Mouse (Mus musculus): ENCODE results near the gene Hes3.

Gene Hes3

DNA sequence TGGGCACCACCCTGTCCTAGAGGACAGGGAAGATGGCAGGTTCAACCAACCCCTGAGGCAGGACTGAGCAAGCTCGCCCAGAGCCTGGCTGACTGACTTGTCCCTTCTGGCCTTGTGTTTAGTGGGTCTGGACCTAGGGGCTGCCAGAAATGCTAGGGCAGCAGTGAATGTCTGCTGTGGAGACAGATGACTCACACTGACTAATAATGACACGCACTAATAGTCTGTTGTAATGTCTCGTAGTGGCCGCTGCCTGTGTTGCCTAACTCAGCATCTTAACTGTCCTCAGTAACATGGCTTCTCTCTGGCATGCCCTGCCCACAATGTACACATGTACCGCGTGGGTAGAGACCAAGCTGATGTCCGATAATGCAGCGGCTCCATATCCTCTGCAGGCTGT lies 31.0 kb downstream of the Hes3 start:
- no peak for DNase-seq (ENCODE audit: low spot score in 2 of 2)

DNA sequence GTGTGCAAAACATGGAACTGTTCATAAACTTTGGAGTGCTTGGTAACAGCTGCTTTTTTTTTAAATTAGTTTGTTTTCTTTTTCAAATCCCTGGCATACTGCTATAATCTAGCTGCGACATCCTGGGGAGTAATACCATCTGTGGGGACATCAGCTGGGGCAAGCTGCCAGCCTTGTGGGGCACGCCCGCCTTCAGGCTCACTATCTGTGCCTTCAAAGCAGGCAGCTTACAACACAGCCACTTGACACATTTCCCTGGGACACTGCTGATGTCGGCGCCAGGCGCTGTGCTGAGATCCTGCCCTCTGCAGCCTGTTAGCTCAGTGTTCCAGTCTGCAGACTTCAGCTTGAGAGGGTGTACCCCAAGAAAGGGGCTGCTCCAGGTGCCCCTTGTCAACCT lies 34.4 kb downstream of the Hes3 start:
- peak; percentile 70 to 76 for DNase-seq (ENCODE audit: low spot score in 2 of 2)

DNA sequence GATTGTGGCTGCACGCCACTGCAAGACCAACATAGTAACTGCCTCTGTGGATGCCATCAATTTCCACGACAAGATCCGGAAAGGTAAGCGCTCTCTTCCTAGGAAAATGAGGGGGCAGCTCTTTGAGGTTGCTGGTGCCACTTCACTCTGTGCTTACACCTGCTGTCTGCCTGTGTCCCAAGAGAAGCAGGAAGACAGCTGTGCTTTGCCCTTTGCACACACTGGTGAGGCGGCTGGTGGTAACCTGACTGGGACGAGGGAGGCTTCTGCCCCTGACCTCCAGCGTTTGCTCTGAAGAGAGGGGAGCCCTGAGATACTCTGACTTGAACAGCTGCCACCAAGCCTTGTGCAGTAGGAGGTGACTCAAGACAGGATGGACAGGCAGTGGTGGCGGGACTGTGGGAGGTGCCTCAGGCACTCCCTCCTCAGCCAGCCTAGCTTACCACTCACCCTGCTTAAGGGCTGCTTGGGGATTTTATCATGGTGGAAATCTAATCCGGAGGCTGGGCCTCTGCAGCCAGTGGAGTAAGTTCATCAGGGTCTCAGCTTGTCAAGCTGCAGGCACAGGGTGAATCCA lies 38.2 kb downstream of the Hes3 start:
- no peak for DNase-seq (ENCODE audit: low spot score in 2 of 2)

DNA sequence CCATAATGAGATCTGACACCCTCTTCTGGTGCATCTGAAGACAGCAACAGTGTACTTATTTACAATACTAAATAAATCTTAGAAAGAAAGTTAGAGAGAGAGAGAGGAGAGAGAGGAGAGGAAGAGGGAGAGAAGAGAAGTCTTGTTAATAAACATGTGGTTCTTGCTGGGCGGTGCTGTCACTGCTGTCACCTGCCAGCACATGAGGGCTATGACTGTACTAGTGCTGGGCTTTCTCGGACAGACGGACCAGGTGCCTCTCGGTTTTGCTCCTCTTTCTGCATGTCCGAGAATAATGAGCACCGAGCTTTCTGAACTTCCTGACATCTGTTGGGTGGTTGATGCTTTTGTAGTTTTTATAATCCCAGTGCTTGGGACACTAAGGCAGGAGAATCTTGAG lies 40.8 kb downstream of the Hes3 start:
- DNase-seq (ENCODE audit: low spot score in 2 of 2): no peak

DNA sequence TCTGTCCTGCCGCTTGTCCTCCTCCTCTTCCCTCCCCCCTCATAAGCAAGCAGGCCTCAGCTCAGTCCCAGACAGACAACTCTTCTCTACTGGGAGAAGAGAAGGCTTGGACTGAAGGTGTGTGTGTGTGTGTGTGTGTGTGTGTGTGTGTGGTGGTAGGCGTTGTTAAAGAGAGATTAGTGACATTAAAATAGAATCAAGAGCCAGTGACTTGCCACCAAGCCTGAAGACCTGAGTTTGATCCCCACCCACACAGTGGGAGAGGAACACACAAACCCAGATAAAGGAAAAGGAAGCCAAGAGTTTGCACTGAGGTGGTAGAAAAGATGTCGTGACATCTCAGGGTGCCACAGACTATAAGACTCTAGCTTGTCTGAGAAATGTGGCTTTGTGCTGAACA lies 44.3 kb downstream of the Hes3 start:
- DNase-seq (ENCODE audit: low spot score in 2 of 2): no peak

DNA sequence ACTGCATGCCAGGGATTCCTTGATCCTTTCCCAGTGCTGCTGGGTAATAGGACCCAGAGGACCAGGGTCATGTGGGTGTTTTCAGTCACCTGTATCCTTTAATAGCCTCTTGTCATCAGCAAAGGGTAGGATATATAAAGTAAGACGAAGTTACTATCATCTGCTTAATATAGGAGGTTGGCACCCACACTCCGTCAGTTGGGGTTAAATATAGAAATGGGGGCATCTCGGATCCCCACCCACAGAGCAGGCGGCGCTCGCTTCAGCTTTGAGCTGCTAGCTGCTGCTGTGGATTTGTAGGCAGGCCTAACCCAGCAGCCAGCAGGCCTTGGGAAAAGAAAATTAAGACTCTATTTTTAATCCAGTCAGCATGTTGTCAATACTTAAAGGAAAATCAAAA lies 45.5 kb downstream of the Hes3 start:
- peak; percentile 74 to 82 for DNase-seq (ENCODE audit: low spot score in 2 of 2)

DNA sequence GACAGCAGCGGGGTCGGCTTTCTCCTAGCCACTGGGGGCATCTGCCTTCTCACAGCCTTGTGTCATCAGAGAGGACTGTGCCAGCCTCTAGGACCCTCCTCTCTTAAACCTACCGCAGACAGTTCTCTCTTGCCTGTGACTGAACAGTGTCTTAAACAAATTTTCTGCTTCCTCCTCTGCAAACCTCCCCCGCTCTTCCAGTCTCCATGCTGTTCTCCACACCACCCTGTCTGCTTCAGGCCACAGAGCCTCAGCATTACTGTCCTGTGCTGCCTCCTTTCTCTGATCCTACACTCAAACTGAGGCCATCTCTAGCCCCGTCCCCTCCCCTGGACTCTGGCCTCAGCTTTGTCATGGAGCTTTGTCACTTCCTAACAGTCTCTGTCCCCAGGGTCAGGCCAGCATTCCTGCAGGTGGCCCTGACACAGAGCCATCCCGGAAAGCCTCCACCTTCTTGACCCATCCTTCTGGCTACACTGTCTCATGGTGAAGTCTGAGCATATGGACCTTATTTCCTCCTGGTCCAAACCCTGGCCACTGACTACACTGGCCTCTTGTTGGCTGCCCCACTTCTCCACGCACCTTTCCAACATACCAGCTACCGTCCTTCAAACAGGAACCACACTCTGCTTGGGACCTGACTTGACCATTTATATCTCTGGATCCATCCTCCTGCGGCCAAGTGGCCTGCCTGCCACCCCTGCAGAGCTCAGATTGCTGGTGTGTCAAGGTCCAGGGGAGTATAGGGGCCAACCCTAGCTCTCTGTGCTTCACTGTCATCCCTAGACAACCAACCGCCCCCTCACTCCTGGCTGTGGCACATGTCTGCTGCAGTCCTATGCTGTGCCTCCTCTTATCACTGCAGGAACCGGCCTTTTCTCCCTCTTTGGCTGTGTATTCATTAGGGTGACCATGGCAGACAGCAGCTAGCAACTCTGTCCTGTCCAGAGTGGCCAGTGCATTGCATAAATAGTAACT lies 46.6 kb downstream of the Hes3 start:
- no peak for DNase-seq (ENCODE audit: low spot score in 2 of 2)

DNA sequence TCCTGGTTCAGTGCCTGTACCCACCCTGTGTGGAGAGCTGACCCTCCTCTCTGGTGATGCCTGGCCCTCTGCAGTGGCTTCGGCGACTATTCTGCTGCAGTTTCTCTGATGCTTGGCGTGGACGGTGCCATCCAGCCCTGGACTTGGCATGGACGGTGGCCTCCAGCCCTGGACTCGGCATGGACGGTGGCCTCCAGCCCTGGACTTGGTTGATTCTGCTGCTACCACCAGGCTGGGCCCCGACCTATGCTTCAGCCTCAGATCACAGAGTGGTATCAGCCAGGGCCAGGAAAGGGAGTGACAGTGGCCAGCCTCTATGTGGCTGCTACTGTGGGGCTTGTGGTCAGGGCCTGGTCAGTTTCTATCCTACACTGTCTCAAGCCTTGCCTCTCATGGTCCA lies 47.5 kb downstream of the Hes3 start:
- DNase-seq (ENCODE audit: low spot score in 2 of 2): no peak

DNA sequence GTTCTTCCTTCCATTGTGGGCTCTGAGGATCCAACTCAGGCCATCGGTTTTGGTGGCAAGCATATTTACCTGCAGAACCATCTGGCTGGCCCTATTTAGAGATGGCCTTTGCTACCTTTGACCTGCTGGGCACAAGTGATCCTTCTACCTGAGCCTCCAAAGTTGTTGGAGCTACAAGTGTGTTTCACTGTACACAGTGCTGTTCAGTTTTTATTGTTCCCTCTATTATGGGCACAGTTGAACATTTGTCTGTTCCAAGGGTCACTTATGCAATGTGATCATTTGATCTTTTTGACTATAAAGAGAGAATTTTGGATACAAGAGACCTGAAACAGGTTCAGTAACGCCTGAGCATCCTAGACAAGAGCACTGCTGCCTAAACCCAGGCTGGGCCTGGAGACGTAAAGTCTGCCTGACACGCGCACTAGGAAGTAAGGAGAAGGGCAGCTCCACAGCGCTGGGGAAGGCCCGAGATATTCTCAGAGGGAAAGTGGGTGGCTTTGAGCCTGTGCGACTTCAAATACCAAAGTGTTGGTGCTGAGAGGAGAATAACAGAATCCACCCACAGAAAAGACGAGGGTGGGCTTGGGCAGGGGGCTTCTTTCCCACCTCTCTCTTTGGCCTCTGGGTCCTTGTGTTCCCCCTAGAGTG lies 48.1 kb downstream of the Hes3 start:
- DNase-seq (ENCODE audit: low spot score in 2 of 2): no peak

DNA sequence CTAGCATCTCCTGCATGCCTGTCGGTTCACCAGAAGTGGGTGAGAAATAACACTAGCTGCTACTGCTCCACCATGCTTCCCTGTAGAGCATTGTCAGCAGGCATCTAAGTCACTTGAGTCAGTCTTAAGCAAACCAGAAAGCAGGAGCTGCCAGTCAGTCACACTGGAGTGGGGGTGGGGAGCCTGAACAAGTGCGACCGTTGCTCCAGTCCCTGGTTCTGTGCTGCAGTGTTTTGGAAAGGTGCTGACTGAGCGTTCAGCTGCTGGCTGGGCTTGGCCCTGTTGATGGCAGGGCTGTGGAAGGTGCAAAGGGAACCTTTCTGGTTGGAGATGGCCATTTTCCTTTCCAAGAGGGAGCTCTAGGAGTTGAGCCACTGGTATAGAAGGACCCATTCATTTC lies 51.5 kb downstream of the Hes3 start:
- no peak for DNase-seq (ENCODE audit: low spot score in 2 of 2)
